Mouse (Mus musculus) testis, adult 2 months (tissue): ENCODE measurements around the gene Chd3. TPM values are rescaled to one million over a fixed set of nuclear protein-coding genes. Genes with fewer than 3 reads are reported as not detected.

Experiments
- H3K27ac ChIP-seq: fragments of 200-500 bp; 2 replicates; pipeline ENCODE4 v1.5.1; 2012; ENCODE audit warnings: low read depth, low read length; ENCODE audit not compliant: control insufficient read depth, insufficient read depth
- H3K27me3 ChIP-seq: fragments of 200-500 bp; 2 replicates; pipeline ENCODE4 v1.6.1; 2012; ENCODE audit warnings: mild to moderate bottlenecking, low read length, moderate library complexity; ENCODE audit not compliant: control insufficient read depth, insufficient read depth
- H3K36me3 ChIP-seq: fragments of 200-500 bp; 2 replicates; pipeline ENCODE4 v1.6.1; 2012; ENCODE audit warnings: mild to moderate bottlenecking, low read length; ENCODE audit not compliant: control insufficient read depth, insufficient read depth
- H3K4me1 ChIP-seq: fragments of 200-500 bp; 2 replicates; pipeline ENCODE4 v1.6.1; 2012; ENCODE audit warnings: low read length; ENCODE audit not compliant: control insufficient read depth, insufficient read depth
- H3K4me3 ChIP-seq: fragments of 200-500 bp; 2 replicates; pipeline ENCODE4 v1.5.1; 2012; ENCODE audit warnings: low read depth, mild to moderate bottlenecking, low read length, moderate library complexity, mixed read lengths; ENCODE audit not compliant: control insufficient read depth
- CTCF ChIP-seq: fragments of 200-500 bp; IDR thresholded peaks from 2 replicates; pipeline ENCODE4 v1.5.1; 2012; ENCODE audit warnings: low read depth, mild to moderate bottlenecking, inconsistent platforms, low read length, moderate library complexity; ENCODE audit not compliant: control insufficient read depth, insufficient read depth, insufficient replicate concordance
- POLR2A ChIP-seq: fragments of 200-500 bp; IDR thresholded peaks from 2 replicates; pipeline ENCODE4 v1.6.1; 2012; ENCODE audit warnings: low read depth, mild to moderate bottlenecking, inconsistent platforms, low read length, moderate library complexity; ENCODE audit not compliant: control insufficient read depth
- polyA plus RNA-seq: library from polyadenylated mRNA; depleted of rRNA; stranded (reverse); fragments of >200 nt; gene quantifications from 2 replicates; pipeline ENCODE4 v1.2.3, GENCODE M21; 2012

Gene Chd3
- polyA plus RNA-seq, 1 experiment, result 49.4 TPM

DNA sequence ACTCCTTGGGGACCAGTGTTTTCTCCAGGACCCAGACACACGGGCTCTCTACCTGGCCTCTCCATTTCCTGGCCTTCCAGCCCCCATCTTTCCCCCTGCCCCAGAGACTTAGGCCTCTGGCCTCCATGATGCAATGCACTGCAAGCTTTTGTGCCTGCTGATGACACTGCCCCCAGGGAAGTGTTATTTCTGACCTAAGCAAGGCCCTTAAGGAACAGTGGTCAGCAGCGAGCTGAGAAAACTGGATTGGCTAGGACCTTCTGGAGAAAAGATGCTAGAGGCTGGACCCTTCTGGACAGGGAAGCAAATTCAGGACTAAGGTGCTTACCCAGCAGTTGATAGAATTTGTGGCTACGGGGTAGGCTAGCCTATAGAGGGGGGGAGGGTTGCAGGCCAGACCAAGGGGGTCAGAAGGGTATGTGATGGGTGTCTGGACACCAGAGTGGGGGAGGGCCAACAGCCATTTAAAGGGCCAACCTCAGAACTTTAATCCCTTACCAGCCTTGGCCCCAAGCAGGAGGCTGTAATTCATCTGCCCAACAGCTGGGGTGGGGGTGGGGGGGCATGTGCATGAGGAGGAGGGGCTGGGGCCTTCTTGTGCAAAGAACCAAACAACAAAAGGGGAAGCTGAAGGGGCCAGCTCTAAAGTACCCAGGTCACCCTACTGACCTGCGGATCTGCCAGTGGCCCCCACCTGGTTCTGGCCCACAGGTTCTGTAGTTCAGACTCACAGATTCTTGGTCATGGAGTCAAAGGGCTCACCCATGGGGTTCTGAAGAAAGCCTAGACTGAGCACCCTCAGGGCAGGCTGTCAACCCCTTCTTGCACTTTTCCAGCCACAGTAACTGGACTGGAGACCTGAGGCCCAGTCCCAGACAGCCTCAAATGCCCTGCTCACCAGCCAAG lies 45.5 kb upstream of the Chd3 start:
- Histone ChIP-seq H3K4me1 (peaks cover 62% of the 10 kb centered on the region), H3K4me3 (no peak overlapping the region; the same call in 1 of the 2 replicates), H3K27ac (no peak overlapping the region; the same call in 1 of the 2 replicates), H3K27me3 (no peaks in the 10 kb centered on the region), H3K36me3 (no peaks in the 10 kb centered on the region)
- TF ChIP-seq POLR2A, result no peak
- no peak for TF ChIP-seq CTCF

DNA sequence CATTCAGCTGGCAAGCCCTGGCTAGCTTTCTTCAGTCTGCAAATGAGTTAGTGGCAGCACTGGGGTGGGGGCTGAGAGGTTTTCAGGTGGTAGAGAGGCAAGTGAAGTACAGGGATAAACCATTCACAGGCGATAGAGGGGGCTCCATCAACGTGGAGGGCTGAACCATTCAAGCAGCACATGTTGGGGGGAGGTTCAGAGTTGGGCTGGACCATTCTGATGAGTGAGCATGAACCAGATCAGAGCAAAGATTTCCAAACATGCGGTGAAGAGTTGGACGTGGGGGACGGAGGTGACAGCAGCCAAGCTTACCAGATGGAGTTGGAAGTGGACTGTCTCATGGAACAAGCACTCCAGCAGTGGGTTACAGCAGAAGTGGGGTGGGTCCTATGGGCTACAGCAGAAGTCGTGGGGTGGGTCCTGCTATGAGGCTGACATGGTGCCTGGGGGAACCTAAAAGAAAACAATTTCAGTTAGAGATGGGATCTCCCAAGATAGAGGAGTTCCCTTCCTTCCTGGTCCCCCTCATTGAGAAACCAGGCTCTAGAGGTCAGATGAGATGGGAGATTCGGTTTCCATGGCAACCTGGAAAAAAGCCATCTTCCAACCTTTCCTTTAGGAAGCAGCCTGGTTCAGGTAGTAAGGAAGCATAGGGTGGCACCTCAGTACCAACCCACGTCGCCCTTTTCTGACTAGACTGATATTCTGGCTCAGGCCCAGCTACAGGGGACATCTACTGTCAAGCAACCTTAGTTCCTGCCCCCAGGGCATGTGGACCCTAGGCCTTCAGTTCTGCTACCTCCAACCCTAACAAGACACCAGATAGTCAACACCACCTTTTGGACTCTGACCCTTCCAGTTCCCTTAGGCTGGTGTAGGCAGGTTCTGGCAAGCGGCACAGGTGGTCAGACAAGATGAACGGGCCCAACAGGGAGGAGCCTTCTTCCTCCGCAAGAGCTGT lies 44.3 kb upstream of the Chd3 start, which contains the start of gene Kdm6b:
Gene Kdm6b (minus strand): TSS at position 455 of the 961 bp plus-strand sequence.
- Histone ChIP-seq H3K27ac (peak within 1 kb of the TSS; percentile 31; the same call in 1 of the 2 replicates), H3K4me1 (peaks cover 61% of the 10 kb centered on the region), H3K36me3 (no peaks in the 10 kb centered on the region), H3K27me3 (no peaks in the 10 kb centered on the region), H3K4me3 (peak within 1 kb of the TSS; percentile 36)
- TF ChIP-seq POLR2A (no peak), CTCF (no peak)

DNA sequence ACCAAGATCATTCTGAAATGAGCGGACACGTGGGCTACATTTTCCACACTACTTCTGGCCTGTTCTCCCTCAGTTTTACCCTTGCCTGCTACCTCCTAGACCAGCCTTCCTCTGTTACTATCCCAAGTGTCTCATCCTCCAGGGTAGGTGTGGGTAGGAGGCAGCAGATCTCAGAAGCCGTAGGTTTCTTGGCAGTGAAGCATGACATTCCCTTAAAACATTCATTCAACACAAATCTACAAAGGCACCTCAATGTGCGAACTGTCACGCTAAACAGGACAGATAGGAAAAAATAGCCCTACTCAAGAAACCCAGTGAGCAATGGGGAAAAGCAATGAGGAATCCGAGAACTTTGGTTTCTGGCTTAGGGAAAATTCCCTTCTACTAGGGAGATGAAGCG lies 43.3 kb upstream of the Chd3 start:
- 0 out of 2 replicates have a peak overlapping the region, but pooled peaks have one; percentile 31 for H3K27ac ChIP-seq
- no peaks in the 10 kb centered on the region for H3K36me3 ChIP-seq
- H3K27me3 ChIP-seq, result no peaks in the 10 kb centered on the region
- TF ChIP-seq POLR2A (no peak), CTCF (no peak)
- H3K4me1 ChIP-seq, result peaks cover 61% of the 10 kb centered on the region
- no peak overlapping the region for H3K4me3 ChIP-seq

DNA sequence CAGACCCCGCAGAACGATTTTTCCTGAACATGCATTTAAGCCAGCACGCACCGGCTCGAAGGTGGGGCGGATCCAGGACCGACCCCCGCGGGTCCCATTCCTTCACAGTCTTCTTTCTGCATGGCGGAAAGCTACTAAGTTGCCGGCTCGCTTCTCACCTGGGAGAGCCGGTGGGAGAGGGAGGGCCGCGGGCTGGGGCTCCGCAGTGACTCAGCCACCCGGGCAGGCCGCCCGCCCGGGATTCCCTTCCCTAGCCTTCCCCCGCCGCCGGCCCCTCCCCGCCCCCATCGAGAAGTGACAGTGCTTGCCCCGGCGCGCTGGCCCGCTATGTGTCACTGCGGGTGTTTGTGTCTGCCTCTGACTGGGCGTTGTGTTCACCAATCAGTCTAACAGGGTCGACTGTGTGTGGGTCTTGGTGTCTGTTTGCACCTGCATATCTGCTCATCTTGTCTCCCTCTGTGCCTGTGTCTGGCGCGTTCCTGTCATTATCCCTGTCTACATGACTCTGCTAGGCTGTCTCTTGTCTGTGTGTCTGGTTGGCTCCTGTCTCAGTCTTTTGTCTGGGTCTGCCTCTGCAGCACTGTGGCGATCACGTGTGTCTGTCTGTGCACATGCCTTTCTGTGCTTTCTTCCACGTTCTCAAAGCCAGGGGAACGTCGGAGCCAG lies 42.5 kb upstream of the Chd3 start:
- Histone ChIP-seq H3K36me3 (no peaks in the 10 kb centered on the region), H3K27me3 (no peaks in the 10 kb centered on the region), H3K4me3 (peak overlapping the region; percentile 93), H3K27ac (peak overlapping the region; percentile 94), H3K4me1 (peaks cover 54% of the 10 kb centered on the region)
- TF ChIP-seq POLR2A, result peak; percentile 44; the same call in 1 of the 2 replicates
- TF ChIP-seq CTCF, result no peak

DNA sequence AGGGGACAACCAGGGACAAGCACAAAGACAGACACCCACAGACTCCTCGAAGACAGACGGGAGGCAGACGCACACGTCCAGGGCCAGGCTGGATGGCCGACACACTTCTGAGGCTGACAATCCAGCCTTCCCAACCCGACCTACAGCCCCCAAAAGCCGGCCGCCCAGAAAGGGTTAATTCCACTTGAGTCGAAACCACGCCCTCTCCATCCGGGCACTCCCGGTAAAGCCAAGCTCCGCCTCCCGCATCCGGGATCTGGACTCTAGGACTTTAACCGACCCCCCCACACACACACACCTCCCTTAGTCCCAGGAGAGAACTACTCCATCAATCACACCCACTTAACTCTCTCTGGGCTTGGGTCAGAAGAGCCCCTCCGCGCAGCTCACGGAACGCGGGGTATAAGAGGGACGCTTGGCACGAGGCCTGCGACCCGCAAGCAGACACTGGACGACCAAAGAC lies 41.9 kb upstream of the Chd3 start:
- H3K36me3 ChIP-seq, result no peaks in the 10 kb centered on the region
- peaks cover 54% of the 10 kb centered on the region for H3K4me1 ChIP-seq
- H3K27me3 ChIP-seq, result no peaks in the 10 kb centered on the region
- peak overlapping the region; percentile 94 for H3K27ac ChIP-seq
- peak; percentile 59 for TF ChIP-seq POLR2A
- no peak for TF ChIP-seq CTCF
- H3K4me3 ChIP-seq, result peak overlapping the region; percentile 93

DNA sequence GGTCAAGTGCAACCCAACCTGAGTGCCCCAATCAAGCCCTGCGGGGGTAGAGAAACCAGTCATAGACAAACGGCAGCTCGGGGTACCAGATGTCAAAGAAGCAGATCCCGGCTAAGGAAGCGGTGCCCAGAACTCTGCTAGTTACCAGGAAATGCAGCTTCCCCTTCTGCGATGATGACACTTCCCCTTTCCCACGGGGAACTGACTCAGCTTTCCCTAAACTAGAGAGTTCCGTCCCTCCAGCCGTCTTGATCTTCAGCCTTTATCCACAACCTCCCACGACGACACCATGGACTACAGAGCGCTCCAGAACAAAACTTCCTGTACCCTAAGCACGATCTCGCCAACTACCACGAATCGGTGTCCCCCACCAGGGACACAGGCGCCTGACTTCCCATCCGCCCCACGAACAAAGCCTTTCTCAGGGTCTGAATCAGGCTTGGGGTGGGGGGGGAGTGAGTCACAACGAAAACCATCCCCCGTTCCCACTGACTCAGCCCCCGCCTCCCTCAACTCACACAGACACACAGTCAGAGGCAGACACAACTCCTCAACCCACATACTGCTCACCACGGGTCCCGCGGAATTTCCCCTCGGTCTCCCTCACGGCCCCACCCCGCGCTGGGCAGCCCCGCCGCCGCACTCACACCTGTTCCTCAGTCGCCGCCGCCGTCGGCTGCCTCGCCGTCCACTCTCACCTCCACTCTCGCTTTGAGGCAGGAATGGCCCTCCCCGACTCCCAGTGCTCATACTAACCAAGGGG lies 41.3 kb upstream of the Chd3 start:
- peak overlapping the region; percentile 94 for H3K27ac ChIP-seq
- H3K4me1 ChIP-seq, result peaks cover 51% of the 10 kb centered on the region
- no peaks in the 10 kb centered on the region for H3K27me3 ChIP-seq
- TF ChIP-seq POLR2A, result peak; percentile 15; the same call in 1 of the 2 replicates
- TF ChIP-seq CTCF, result no peak
- no peaks in the 10 kb centered on the region for H3K36me3 ChIP-seq
- H3K4me3 ChIP-seq, result peak overlapping the region; percentile 93
